Mouse (Mus musculus): ENCODE data around the gene Adat2.

Gene Adat2

DNA sequence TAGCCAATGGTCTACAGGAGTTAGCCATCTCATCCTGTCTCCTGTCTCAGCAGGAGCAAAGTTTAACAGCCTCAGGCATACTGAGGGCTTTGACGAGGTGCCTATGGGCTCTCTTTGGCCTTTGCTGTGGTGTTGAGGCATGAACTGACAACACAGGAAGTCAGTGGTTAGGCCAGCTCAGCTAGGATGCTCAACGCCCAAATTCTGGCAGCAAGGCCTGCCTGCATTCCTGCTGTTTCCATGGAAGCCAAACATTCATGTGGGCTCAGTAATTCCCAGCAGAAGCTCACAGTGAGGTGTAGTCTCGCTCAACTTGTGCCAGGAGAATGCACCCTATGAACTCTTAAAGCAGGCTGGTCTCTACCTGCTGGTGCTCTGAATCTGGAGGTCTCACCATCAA, 43.4 kb downstream of the Adat2 start:
- DNase-seq (ENCODE audit: low spot score) = no peak

DNA sequence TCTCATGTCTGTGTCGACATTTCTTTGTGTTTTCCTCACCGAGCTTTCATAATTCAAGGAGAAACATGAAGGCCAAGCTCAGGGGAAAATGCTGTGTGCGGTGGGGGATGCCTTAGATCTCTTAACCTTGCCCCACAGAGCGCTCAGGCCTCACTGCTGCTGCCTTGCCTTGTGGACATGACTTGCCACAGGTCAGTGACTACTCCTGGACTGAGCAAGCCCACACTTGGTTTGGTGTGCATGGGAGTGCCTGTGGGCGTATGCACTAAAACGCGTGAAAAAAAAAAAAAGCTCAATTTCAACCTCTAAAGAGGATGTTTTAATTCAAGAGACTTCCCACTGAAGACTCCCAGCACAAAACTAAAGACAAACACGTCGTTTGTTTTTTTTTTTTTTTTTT, 44.2 kb downstream of the Adat2 start:
- DNase-seq (ENCODE audit: low spot score) = no peak

DNA sequence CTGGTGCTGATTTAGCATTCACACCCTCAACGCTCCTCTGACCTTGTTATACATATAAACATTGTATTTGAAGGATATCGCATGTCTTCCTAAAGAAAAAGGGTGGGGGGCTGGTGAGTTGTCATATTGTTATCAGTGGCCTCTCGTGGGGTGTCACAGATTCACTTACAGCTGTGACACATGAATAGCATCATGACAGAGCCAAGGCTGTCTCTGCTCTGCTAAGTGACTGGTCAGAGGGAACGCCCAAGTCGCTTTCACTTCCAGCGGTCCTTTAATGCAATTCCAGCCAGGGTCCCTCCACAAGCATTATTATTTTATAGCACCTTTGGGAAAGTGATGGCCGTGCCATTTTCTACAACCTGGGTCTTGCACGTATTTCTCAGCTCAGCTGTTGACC, 44.8 kb downstream of the Adat2 start:
- DNase-seq (ENCODE audit: low spot score) = no peak

DNA sequence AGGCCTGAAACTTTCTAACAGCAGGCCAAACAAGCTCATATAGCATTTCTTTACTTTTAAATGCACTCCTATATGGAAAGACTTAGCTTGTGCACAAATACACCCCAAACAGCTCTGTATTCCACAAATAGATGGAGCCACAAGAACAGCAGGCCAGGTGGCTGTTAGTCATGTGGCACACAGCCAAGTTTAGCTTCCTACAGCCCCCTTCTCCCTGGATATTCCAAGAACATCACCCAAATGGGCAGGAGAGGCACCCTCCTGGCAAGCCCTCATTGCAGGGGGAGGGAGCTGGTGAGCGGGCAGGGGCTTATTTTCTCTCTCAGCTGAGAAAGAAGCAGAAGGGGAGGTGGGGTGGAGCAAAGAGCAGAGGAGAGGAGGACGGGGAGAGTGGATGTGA, 48.2 kb downstream of the Adat2 start:
- DNase-seq (ENCODE audit: low spot score) = peak; percentile 51

All from left cerebral cortex, adult 11 months (tissue).